Mouse (Mus musculus) midbrain, embryonic 13.5 days (tissue): ENCODE measurements around the gene Slpi. TPM values are rescaled to one million over a fixed set of nuclear protein-coding genes. Genes with fewer than 3 reads are reported as not detected.
"Not testable (repeated sequence)": the region's sequence is repeated elsewhere in the genome, so short reads cannot be mapped to it uniquely, and the experiment has no call there.

Source experiments
- ATAC-seq: fragments of 200-750 bp; cut with Nextera tagmentation; 2 replicates; pipeline ENCODE4 v1.8.0; 2017; ENCODE audit warnings: mild to moderate bottlenecking, moderate TSS enrichment, moderate library complexity
- H3K27ac ChIP-seq: fragments of 300-500 bp; sonication (generic); 2 replicates; pipeline ENCODE4 v1.5.1; 2015; ENCODE audit warnings: inconsistent platforms, mild to moderate bottlenecking, moderate library complexity
- H3K27me3 ChIP-seq: fragments of 300-500 bp; sonication (generic); 2 replicates; pipeline ENCODE4 v1.6.1; 2015; ENCODE audit warnings: mild to moderate bottlenecking, inconsistent platforms
- H3K36me3 ChIP-seq: fragments of 300-500 bp; sonication (generic); 2 replicates; pipeline ENCODE4 v1.6.1; 2015; ENCODE audit warnings: mild to moderate bottlenecking, inconsistent platforms
- H3K4me1 ChIP-seq: fragments of 300-500 bp; sonication (generic); replicated peaks from 2 replicates; pipeline ENCODE4 v1.6.1; 2015; ENCODE audit warnings: inconsistent platforms
- H3K4me2 ChIP-seq: fragments of 300-500 bp; sonication (generic); replicated peaks from 2 replicates; pipeline ENCODE4 v1.6.1; 2015; ENCODE audit warnings: moderate library complexity, mild to moderate bottlenecking, inconsistent platforms
- H3K4me3 ChIP-seq: fragments of 300-500 bp; sonication (generic); replicated peaks from 2 replicates; pipeline ENCODE4 v1.5.1; 2015; ENCODE audit warnings: mild to moderate bottlenecking, inconsistent platforms
- H3K9ac ChIP-seq: fragments of 300-500 bp; sonication (generic); replicated peaks from 2 replicates; pipeline ENCODE4 v1.6.1; 2015; ENCODE audit warnings: mild to moderate bottlenecking, inconsistent platforms
- H3K9me3 ChIP-seq: fragments of 300-500 bp; sonication (generic); 2 replicates; pipeline ENCODE4 v1.6.1; 2016; ENCODE audit warnings: mild to moderate bottlenecking, inconsistent platforms
- WGBS: fragments of 180-500 bp; shearing (Covaris S2); methylation state at CpG from one replicate; pipeline ENCODE4 v1.1.7; 2015; 5-methylcytosine and 5-hydroxymethylcytosine counted together
- polyA plus RNA-seq: library from polyadenylated mRNA; unstranded; fragments of >200 nt; fragmentation: Nextera tagmentation; extraction: Ambion mirVana; gene quantifications from 2 replicates; pipeline ENCODE4 v1.2.1, GENCODE M21; 2015

Gene Slpi
- polyA plus RNA-seq, 1 experiment from 2014 or later, result 0.36 TPM

- WGBS, result 82% methylated on average over 6 of the region's 6 CpGs
- no peaks in the 10 kb centered on the region for H3K27me3 ChIP-seq
- no peak overlapping the region for H3K4me2 ChIP-seq
- H3K4me1 ChIP-seq, result no peaks in the 10 kb centered on the region
- no peaks in the 10 kb centered on the region for H3K9me3 ChIP-seq
- no peak for ATAC-seq
- no peaks in the 10 kb centered on the region for H3K36me3 ChIP-seq
- H3K9ac ChIP-seq, result no peak overlapping the region
- no peak overlapping the region for H3K4me3 ChIP-seq
- H3K27ac ChIP-seq, result no peak overlapping the region
Measured at GRCm38 (mm10) chr2:164368620-164369105, 20.2 kb downstream of the Slpi start.

DNA sequence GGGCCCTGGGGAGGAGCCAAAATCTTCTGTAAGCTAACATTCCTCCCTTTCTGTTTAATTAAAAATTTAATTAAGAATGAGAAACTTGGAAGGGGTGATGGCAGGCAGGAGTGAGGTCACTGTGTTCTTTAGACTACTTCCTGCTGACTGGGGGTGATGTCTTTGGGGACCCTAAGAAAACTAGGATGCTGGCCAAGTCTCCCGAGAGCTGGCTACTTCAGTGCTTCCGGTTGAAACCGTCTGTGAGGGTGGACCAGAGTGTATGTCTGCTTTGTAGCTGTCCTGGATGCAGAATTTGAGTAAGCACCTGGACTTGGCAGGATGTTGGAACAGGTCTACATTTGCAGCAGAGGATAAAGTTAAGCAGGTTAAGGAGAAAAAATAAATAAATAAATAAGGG is 21.9 kb downstream of the Slpi start:
- 78% methylated on average over 3 of the region's 3 CpGs for WGBS
- ATAC-seq, result no peak

DNA sequence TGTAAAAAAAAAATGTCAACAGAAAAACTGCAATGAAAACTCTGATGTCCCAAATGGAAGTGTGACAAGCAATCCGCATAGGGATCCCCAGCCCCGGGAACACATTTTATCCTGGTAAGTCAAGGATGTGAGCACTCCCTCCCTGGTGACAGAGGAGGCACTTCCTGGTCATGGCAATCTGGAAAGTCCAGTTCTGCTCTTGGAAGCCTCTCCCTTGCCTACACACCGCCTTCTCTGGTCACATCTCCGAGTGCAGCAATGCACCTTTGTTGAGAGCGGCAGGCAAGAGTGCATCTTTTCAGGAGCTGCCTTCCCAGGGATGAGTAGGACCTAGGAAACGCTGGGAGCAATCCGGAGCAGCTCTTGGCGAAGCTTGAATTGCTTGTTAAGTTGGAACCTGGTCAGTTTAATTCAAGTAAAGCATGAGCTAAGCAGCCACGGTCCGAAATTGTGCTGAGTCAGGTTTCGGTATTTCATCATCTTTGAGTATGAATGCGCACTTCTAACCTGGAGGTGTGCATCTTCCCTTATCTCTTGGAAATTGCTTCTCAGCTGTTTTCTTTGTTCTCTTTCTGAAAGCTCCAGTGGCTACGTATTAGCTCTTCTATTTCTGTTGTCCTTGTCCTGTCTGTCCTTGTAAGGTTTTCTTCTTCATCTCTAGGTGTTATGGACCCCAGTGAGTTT is 27.8 kb downstream of the Slpi start:
- WGBS, result 31% methylated on average over 13 of the region's 13 CpGs
- Histone ChIP-seq H3K27ac (no peak overlapping the region), H3K4me2 (no peak overlapping the region), H3K9me3 (no peaks in the 10 kb centered on the region), H3K4me1 (0 out of 2 replicates have a peak, but pooled peaks cover 8% of the 10 kb centered on the region), H3K4me3 (no peak overlapping the region), H3K36me3 (no peaks in the 10 kb centered on the region), H3K9ac (no peak overlapping the region), H3K27me3 (0 out of 2 replicates have a peak, but pooled peaks cover 2% of the 10 kb centered on the region)
- no peak for ATAC-seq

More for the DNA sequence above, 21.9 kb downstream of the Slpi start:
- no peak overlapping the region for H3K27ac ChIP-seq
- no peak overlapping the region for H3K9ac ChIP-seq
- no peak overlapping the region for H3K4me2 ChIP-seq
- H3K9me3 ChIP-seq, result no peaks in the 10 kb centered on the region
- no peaks in the 10 kb centered on the region for H3K36me3 ChIP-seq
- H3K4me1 ChIP-seq, result no peaks in the 10 kb centered on the region
- no peak overlapping the region for H3K4me3 ChIP-seq
- 0 out of 2 replicates have a peak, but pooled peaks cover 2% of the 10 kb centered on the region for H3K27me3 ChIP-seq

DNA sequence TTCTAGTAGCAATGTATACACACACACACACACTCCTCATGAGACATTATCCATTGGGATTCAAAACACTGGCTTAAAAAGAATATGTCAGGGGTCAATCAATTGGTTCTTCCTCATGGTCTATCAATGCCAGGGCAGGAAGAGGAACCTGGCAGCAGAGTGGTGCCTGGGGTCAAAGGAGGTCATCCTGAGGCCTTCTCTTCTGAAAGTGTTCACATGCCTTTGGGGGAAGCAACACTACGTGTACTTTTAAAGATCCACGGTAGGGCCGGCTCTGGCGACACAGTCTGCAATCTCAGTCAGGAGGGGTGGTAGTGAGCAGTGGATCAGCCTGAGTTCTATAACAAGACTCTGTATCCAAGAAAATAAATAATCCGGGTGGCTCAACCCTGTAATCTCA is 29.2 kb downstream of the Slpi start:
- H3K27me3 ChIP-seq, result 0 out of 2 replicates have a peak, but pooled peaks cover 2% of the 10 kb centered on the region
- no peak overlapping the region for H3K4me3 ChIP-seq
- no peak for ATAC-seq
- H3K4me1 ChIP-seq, result 0 out of 2 replicates have a peak, but pooled peaks cover 8% of the 10 kb centered on the region
- no peak overlapping the region for H3K4me2 ChIP-seq
- no peak overlapping the region for H3K27ac ChIP-seq
- no peaks in the 10 kb centered on the region for H3K9me3 ChIP-seq
- no peaks in the 10 kb centered on the region for H3K36me3 ChIP-seq
- no peak overlapping the region for H3K9ac ChIP-seq
- 78% methylated on average over 5 of the region's 5 CpGs for WGBS

- no peak for ATAC-seq
- Histone ChIP-seq H3K9ac (no peak overlapping the region), H3K27ac (no peak overlapping the region), H3K4me3 (no peak overlapping the region), H3K27me3 (0 out of 2 replicates have a peak, but pooled peaks cover 2% of the 10 kb centered on the region), H3K4me2 (no peak overlapping the region), H3K9me3 (no peaks in the 10 kb centered on the region), H3K36me3 (no peaks in the 10 kb centered on the region), H3K4me1 (0 out of 2 replicates have a peak, but pooled peaks cover 8% of the 10 kb centered on the region)
- WGBS, result 84% methylated on average over 5 of the region's 5 CpGs
Measured at GRCm38 (mm10) chr2:164359031-164359430, 29.9 kb downstream of the Slpi start.

- no peak overlapping the region for H3K9ac ChIP-seq
- H3K4me1 ChIP-seq, result 0 out of 2 replicates have a peak, but pooled peaks cover 8% of the 10 kb centered on the region
- H3K9me3 ChIP-seq, result no peaks in the 10 kb centered on the region
- 80% methylated on average over 3 of the region's 3 CpGs for WGBS
- no peak overlapping the region for H3K27ac ChIP-seq
- H3K27me3 ChIP-seq, result 0 out of 2 replicates have a peak, but pooled peaks cover 2% of the 10 kb centered on the region
- no peak overlapping the region for H3K4me3 ChIP-seq
- H3K4me2 ChIP-seq, result no peak overlapping the region
- no peaks in the 10 kb centered on the region for H3K36me3 ChIP-seq
- no peak for ATAC-seq
Measured at GRCm38 (mm10) chr2:164358373-164358772, 30.5 kb downstream of the Slpi start.

- H3K27ac ChIP-seq, result no peak overlapping the region
- H3K4me2 ChIP-seq, result no peak overlapping the region
- no peak overlapping the region for H3K4me3 ChIP-seq
- H3K9me3 ChIP-seq, result no peaks in the 10 kb centered on the region
- H3K9ac ChIP-seq, result no peak overlapping the region
- no peaks in the 10 kb centered on the region for H3K36me3 ChIP-seq
- no peak for ATAC-seq
- 78% methylated on average over 11 of the region's 11 CpGs for WGBS
- H3K4me1 ChIP-seq, result 0 out of 2 replicates have a peak, but pooled peaks cover 8% of the 10 kb centered on the region
- no peaks in the 10 kb centered on the region for H3K27me3 ChIP-seq
Measured at GRCm38 (mm10) chr2:164356177-164356967, 32.5 kb downstream of the Slpi start.

DNA sequence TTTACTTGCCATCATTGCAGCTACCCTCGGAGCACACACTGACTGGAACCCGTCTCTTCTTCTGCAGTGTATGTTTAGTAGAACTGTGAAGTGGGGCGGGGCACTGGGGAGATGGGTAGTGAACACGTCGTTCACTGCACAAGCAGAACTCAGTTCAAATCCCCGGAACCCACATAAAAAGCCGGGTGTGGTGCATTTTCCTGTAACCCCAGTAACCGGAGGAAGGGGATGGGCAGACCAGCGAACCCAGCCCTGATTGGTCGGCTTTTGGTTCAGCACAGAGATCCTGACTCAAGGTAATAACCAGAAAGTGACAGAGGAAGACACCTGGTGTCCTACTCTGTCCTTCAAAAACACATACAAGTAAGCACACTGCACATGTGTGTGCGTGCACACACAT is 35.5 kb downstream of the Slpi start:
- Histone ChIP-seq H3K9ac (no peak overlapping the region), H3K27ac (no peak overlapping the region), H3K4me1 (no peaks in the 10 kb centered on the region), H3K9me3 (0 out of 2 replicates have a peak, but pooled peaks cover 3% of the 10 kb centered on the region), H3K27me3 (no peaks in the 10 kb centered on the region), H3K36me3 (no peaks in the 10 kb centered on the region), H3K4me2 (no peak overlapping the region), H3K4me3 (no peak overlapping the region)
- ATAC-seq, result no peak
- WGBS, result 92% methylated on average over 11 of the region's 11 CpGs

DNA sequence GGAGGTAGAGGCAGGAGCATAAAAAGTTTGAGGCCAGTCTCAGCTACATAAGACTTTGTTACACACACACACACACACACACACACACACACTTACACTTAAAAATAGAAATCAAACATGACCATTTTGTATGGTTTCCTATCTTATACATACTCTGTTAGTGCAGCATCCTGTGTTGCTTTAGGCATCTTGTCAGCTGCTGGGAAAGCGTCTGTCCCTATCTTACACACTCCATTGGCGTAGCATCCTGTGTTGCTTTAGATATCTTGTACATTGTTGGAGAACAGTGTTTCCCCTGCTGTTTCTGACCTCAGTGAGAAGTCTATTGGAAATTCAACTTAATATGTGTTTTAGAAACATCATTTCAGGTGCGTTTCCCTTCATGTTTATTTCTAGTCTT is 36.2 kb downstream of the Slpi start:
- Histone ChIP-seq H3K9me3 (0 out of 2 replicates have a peak, but pooled peaks cover 3% of the 10 kb centered on the region), H3K4me1 (no peaks in the 10 kb centered on the region), H3K4me3 (no peak overlapping the region), H3K27ac (no peak overlapping the region), H3K27me3 (no peaks in the 10 kb centered on the region), H3K9ac (no peak overlapping the region), H3K36me3 (no peaks in the 10 kb centered on the region), H3K4me2 (no peak overlapping the region)
- no peak for ATAC-seq
- WGBS, result 88% methylated on average over 3 of the region's 3 CpGs

DNA sequence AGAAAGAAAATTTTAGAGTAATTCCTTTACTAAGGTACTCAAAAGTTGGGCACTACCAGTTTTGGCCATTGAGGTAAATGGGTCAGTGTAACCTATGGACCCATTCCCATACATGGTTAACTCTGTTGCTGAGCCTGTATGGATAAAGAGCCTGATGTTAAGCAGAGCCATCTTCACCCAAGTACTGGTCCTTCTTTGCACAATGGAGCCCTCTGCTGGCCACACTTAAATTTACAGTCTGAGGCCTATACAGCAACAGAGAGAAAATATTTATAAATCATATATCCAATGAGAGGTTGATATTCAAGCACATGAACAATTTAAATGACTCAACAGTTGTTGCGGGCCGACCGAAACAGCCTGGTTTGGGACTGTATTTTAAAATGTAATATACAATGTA is 39.9 kb downstream of the Slpi start:
- Histone ChIP-seq H3K27me3 (no peaks in the 10 kb centered on the region), H3K36me3 (no peaks in the 10 kb centered on the region), H3K9ac (no peak overlapping the region), H3K4me1 (no peaks in the 10 kb centered on the region), H3K27ac (no peak overlapping the region), H3K4me3 (no peak overlapping the region), H3K9me3 (0 out of 2 replicates have a peak, but pooled peaks cover 3% of the 10 kb centered on the region), H3K4me2 (no peak overlapping the region)
- ATAC-seq, result no peak
- 92% methylated on average over 3 of the region's 3 CpGs for WGBS

DNA sequence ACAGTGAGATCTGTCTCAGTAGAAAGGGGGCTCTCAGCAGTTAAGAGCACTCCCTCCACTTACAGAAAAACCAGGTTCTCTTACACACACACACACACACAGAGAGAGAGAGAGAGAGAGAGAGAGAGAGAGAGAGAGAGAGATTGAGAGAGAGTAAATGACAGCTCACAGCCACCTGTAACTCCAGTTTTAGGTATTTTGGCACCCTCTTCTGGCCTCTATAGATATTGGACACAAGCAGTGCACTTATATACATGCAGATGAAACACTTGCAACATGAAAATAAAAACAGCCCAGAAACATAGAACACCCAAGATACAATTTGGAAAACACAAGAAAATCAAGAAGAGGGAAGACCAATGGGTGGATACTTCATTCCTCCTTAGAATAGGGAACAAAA is 41.2 kb downstream of the Slpi start:
- H3K27ac ChIP-seq, H3K9me3 ChIP-seq, H3K4me2 ChIP-seq, ATAC-seq, H3K4me1 ChIP-seq, H3K4me3 ChIP-seq, H3K9ac ChIP-seq, H3K27me3 ChIP-seq, H3K36me3 ChIP-seq: not testable (repeated sequence)

GRCm38 (mm10) chr2:164343732-164344131 is 45.2 kb downstream of the Slpi start:
- not testable (repeated sequence) for H3K9ac ChIP-seq, H3K4me2 ChIP-seq, H3K27ac ChIP-seq, H3K4me3 ChIP-seq, H3K36me3 ChIP-seq, ATAC-seq, H3K27me3 ChIP-seq, H3K9me3 ChIP-seq, H3K4me1 ChIP-seq
- 65% methylated on average over 1 of the region's 1 CpGs for WGBS
